Mouse (Mus musculus) myocyte (in vitro differentiated cells): ENCODE results near the gene Gpr39. TPM values are rescaled to one million over a fixed set of nuclear protein-coding genes. Genes with fewer than 3 reads are reported as not detected.

Source experiments
- H3K27me3 ChIP-seq: one replicate; pipeline ENCODE4 v1.6.1; 2011; ENCODE audit not compliant: control insufficient read depth, insufficient read depth, insufficient read length
- H3K36me3 ChIP-seq: one replicate; pipeline ENCODE4 v1.6.1; 2011; ENCODE audit not compliant: control insufficient read depth, insufficient read depth
- H3K4me2 ChIP-seq: one replicate; pipeline ENCODE4 v1.6.1; 2011; ENCODE audit warnings: low read depth, control low read depth
- H3K4me3 ChIP-seq: one replicate; pipeline ENCODE4 v1.5.1; 2011; ENCODE audit warnings: mild to moderate bottlenecking, control low read depth, moderate library complexity
- H3K79me2 ChIP-seq: one replicate; pipeline ENCODE4 v1.6.1; 2011; ENCODE audit not compliant: control insufficient read depth, insufficient read depth
- H3ac ChIP-seq: one replicate; pipeline ENCODE4 v1.6.1; 2011; ENCODE audit not compliant: control insufficient read depth, insufficient read length
- CEBPB ChIP-seq: IDR thresholded peaks from 2 replicates; pipeline ENCODE4 v1.6.1; 2011; ENCODE audit warnings: mild to moderate bottlenecking, moderate library complexity; ENCODE audit not compliant: poor library complexity, insufficient read depth, severe bottlenecking
- E2F4 ChIP-seq: IDR thresholded peaks from one replicate; pipeline ENCODE4 v1.6.1; 2011; ENCODE audit warnings: mild to moderate bottlenecking, control low read depth, moderate library complexity; ENCODE audit not compliant: insufficient read depth
- MAX ChIP-seq: IDR thresholded peaks from one replicate; pipeline ENCODE4 v1.6.1; 2011; ENCODE audit warnings: low read depth, mild to moderate bottlenecking, control low read depth
- MYOD1 ChIP-seq, 3 experiments: IDR thresholded peaks; one replicate each; pipeline ENCODE4 v1.6.1; 2011; ENCODE audit warnings: control low read depth in 2 of 3, low read depth in 2 of 3, mild to moderate bottlenecking in 2 of 3, moderate library complexity in 1 of 3; ENCODE audit not compliant: insufficient read length in 2 of 3, control insufficient read depth in 1 of 3
- MYOG ChIP-seq, 3 experiments: IDR thresholded peaks; one replicate each; pipeline ENCODE4 v1.6.1; 2011; ENCODE audit warnings: control low read depth in 2 of 3, low read depth in 2 of 3, mild to moderate bottlenecking in 2 of 3; ENCODE audit not compliant: insufficient read length in 2 of 3, control insufficient read depth in 1 of 3, insufficient read depth in 1 of 3
- POLR2A ChIP-seq: IDR thresholded peaks from one replicate; pipeline ENCODE4 v1.6.1; 2011; ENCODE audit warnings: low read depth, mild to moderate bottlenecking, control low read depth, moderate library complexity; ENCODE audit not compliant: insufficient read length
- POLR2AphosphoS2 ChIP-seq: IDR thresholded peaks from one replicate; pipeline ENCODE4 v1.6.1; 2011; ENCODE audit warnings: low read depth, control low read depth; ENCODE audit not compliant: insufficient read length
- REST ChIP-seq: IDR thresholded peaks from one replicate; pipeline ENCODE4 v1.6.1; 2011; ENCODE audit warnings: mild to moderate bottlenecking, control low read depth, moderate library complexity; ENCODE audit not compliant: insufficient read depth, insufficient read length
- SRF ChIP-seq: IDR thresholded peaks from one replicate; pipeline ENCODE4 v1.6.1; 2011; ENCODE audit warnings: low read depth; ENCODE audit not compliant: control insufficient read depth, insufficient read length
- TCF12 ChIP-seq: IDR thresholded peaks from one replicate; pipeline ENCODE4 v1.6.1; 2011; ENCODE audit warnings: mild to moderate bottlenecking, control low read depth; ENCODE audit not compliant: poor library complexity, insufficient read depth, severe bottlenecking
- TCF3 ChIP-seq: IDR thresholded peaks from one replicate; pipeline ENCODE4 v1.6.1; 2011; ENCODE audit warnings: low read depth, control low read depth; ENCODE audit not compliant: insufficient read length
- USF1 ChIP-seq: IDR thresholded peaks from one replicate; pipeline ENCODE4 v1.6.1; 2011; ENCODE audit warnings: low read depth, mild to moderate bottlenecking, control low read depth, moderate library complexity
- polyA plus RNA-seq: library from polyadenylated mRNA; unstranded; fragments of >200 nt; fragmentation: generic; extraction: Trizol; gene quantifications from one replicate; pipeline ENCODE4 v1.2.1, GENCODE M21; 2012; ENCODE audit warnings: missing spikeins

The Gpr39 gene
- polyA plus RNA-seq, 1 experiment = 7.6 TPM

GRCm38 (mm10) chr1:125910871-125911265, 234.1 kb downstream of the Gpr39 start:
- no peak overlapping the region for H3K4me2 ChIP-seq
- H3ac ChIP-seq = no peak overlapping the region
- H3K36me3 ChIP-seq = no peaks in the 10 kb centered on the region
- no peak overlapping the region for H3K4me3 ChIP-seq
- TF ChIP-seq E2F4 = no peak
- no peak for TF ChIP-seq MYOG (IDR thresholded peaks at IDR 0.05; ENCODE audit: control insufficient read depth in 1 of 3, insufficient read depth in 1 of 3, insufficient read length in 2 of 3, low read depth in 2 of 3)
- no peak for TF ChIP-seq POLR2A
- TF ChIP-seq REST = no peak
- TF ChIP-seq TCF12 = no peak
- TF ChIP-seq POLR2AphosphoS2 = no peak
- no peak for TF ChIP-seq MAX
- TF ChIP-seq MYOD1 (IDR thresholded peaks at IDR 0.05; ENCODE audit: control insufficient read depth in 1 of 3, insufficient read length in 2 of 3, low read depth in 2 of 3) = no peak
- no peak for TF ChIP-seq USF1
- no peak for TF ChIP-seq TCF3
- no peak for TF ChIP-seq CEBPB
- TF ChIP-seq SRF = no peak
- no peaks in the 10 kb centered on the region for H3K79me2 ChIP-seq
- H3K27me3 ChIP-seq = peaks cover 23% of the 10 kb centered on the region

- H3K79me2 ChIP-seq = no peaks in the 10 kb centered on the region
- H3K27me3 ChIP-seq = peaks cover 23% of the 10 kb centered on the region
- no peak overlapping the region for H3K4me2 ChIP-seq
- no peaks in the 10 kb centered on the region for H3K36me3 ChIP-seq
- TF ChIP-seq POLR2AphosphoS2 = no peak
- no peak for TF ChIP-seq POLR2A
- no peak for TF ChIP-seq USF1
- TF ChIP-seq MYOG (IDR thresholded peaks at IDR 0.05; ENCODE audit: control insufficient read depth in 1 of 3, insufficient read depth in 1 of 3, insufficient read length in 2 of 3, low read depth in 2 of 3) = no peak
- no peak for TF ChIP-seq TCF3
- no peak for TF ChIP-seq E2F4
- TF ChIP-seq SRF = no peak
- no peak for TF ChIP-seq MYOD1 (IDR thresholded peaks at IDR 0.05; ENCODE audit: control insufficient read depth in 1 of 3, insufficient read length in 2 of 3, low read depth in 2 of 3)
- TF ChIP-seq MAX = no peak
- TF ChIP-seq CEBPB = no peak
- no peak for TF ChIP-seq REST
- no peak for TF ChIP-seq TCF12
- H3K4me3 ChIP-seq = no peak overlapping the region
- no peak overlapping the region for H3ac ChIP-seq
Measured at GRCm38 (mm10) chr1:125911337-125911900, 234.6 kb downstream of the Gpr39 start.

- no peak for TF ChIP-seq USF1
- TF ChIP-seq POLR2A = no peak
- no peak for TF ChIP-seq TCF12
- TF ChIP-seq MYOG (IDR thresholded peaks at IDR 0.05; ENCODE audit: control insufficient read depth in 1 of 3, insufficient read depth in 1 of 3, insufficient read length in 2 of 3, low read depth in 2 of 3) = no peak
- no peak for TF ChIP-seq POLR2AphosphoS2
- no peak for TF ChIP-seq CEBPB
- TF ChIP-seq MAX = no peak
- no peak for TF ChIP-seq E2F4
- TF ChIP-seq MYOD1 (IDR thresholded peaks at IDR 0.05; ENCODE audit: control insufficient read depth in 1 of 3, insufficient read length in 2 of 3, low read depth in 2 of 3) = no peak
- no peak for TF ChIP-seq SRF
- TF ChIP-seq TCF3 = no peak
- no peak for TF ChIP-seq REST
- H3ac ChIP-seq = no peak overlapping the region
- no peak overlapping the region for H3K4me2 ChIP-seq
- H3K4me3 ChIP-seq = no peak overlapping the region
- peaks cover 23% of the 10 kb centered on the region for H3K27me3 ChIP-seq
- H3K36me3 ChIP-seq = no peaks in the 10 kb centered on the region
- no peaks in the 10 kb centered on the region for H3K79me2 ChIP-seq
Measured at GRCm38 (mm10) chr1:125911901-125912445, 235.2 kb downstream of the Gpr39 start.

GRCm38 (mm10) chr1:125912601-125913600, 236.1 kb downstream of the Gpr39 start, which contains the start of gene Lypd1:
Gene Lypd1 (minus strand): TSS chr1:125913101.
- Histone ChIP-seq H3ac (no peak within 1 kb of the TSS), H3K27me3 (peaks cover 23% of the 10 kb centered on the region), H3K4me2 (no peak within 1 kb of the TSS), H3K79me2 (no peaks in the 10 kb centered on the region), H3K36me3 (no peaks in the 10 kb centered on the region), H3K4me3 (no peak within 1 kb of the TSS)
- TF ChIP-seq POLR2A (no peak), TCF3 (no peak), TCF12 (no peak), E2F4 (no peak), REST (no peak), USF1 (no peak), MYOD1 (IDR thresholded peaks at IDR 0.05; ENCODE audit: control insufficient read depth in 1 of 3, insufficient read length in 2 of 3, low read depth in 2 of 3) (no peak), POLR2AphosphoS2 (no peak), CEBPB (no peak), MYOG (IDR thresholded peaks at IDR 0.05; ENCODE audit: control insufficient read depth in 1 of 3, insufficient read depth in 1 of 3, insufficient read length in 2 of 3, low read depth in 2 of 3) (no peak), MAX (no peak), SRF (no peak)
